Mouse (Mus musculus) small intestine, adult 2 months (tissue): ENCODE measurements around the gene Smndc1. TPM values are rescaled to one million over a fixed set of nuclear protein-coding genes. Genes with fewer than 3 reads are reported as not detected.

Experiments used
- H3K27ac ChIP-seq: fragments of 200-500 bp; 2 replicates; pipeline ENCODE4 v1.5.1; 2012; ENCODE audit warnings: low read depth, low read length, control low read depth, inconsistent platforms; ENCODE audit not compliant: insufficient read depth
- H3K27me3 ChIP-seq: fragments of 200-500 bp; 2 replicates; pipeline ENCODE4 v1.6.1; 2012; ENCODE audit warnings: mild to moderate bottlenecking, moderate library complexity, low read length, inconsistent platforms; ENCODE audit not compliant: control insufficient read depth, insufficient read depth
- H3K36me3 ChIP-seq: fragments of 200-500 bp; 2 replicates; pipeline ENCODE4 v1.6.1; 2012; ENCODE audit warnings: mild to moderate bottlenecking, low read length, control low read depth, inconsistent platforms; ENCODE audit not compliant: control insufficient read depth, insufficient read depth
- H3K4me1 ChIP-seq: fragments of 200-500 bp; 2 replicates; pipeline ENCODE4 v1.6.1; 2012; ENCODE audit warnings: low read length, inconsistent platforms, mixed read lengths; ENCODE audit not compliant: control insufficient read depth, insufficient read depth, insufficient read length
- H3K4me3 ChIP-seq: fragments of 200-500 bp; 2 replicates; pipeline ENCODE4 v1.5.1; 2012; ENCODE audit warnings: low read depth, mild to moderate bottlenecking, control low read depth, inconsistent platforms, low read length, moderate library complexity
- CTCF ChIP-seq: fragments of 200-500 bp; IDR thresholded peaks from 2 replicates; pipeline ENCODE4 v1.5.1; 2012; ENCODE audit warnings: low read depth, mild to moderate bottlenecking, control low read depth, inconsistent platforms, low read length, moderate library complexity, mixed read lengths; ENCODE audit not compliant: insufficient replicate concordance, insufficient read length; ENCODE audit errors: extremely low read depth
- POLR2A ChIP-seq: fragments of 200-500 bp; IDR thresholded peaks from 2 replicates; pipeline ENCODE4 v1.6.1; 2012; ENCODE audit warnings: low read depth, mild to moderate bottlenecking, control low read depth, inconsistent platforms, low read length, moderate library complexity
- WGBS: fragments of 180-500 bp; shearing (Covaris S2); methylation state at CpG from one replicate; pipeline ENCODE4 v1.1.7; 2018; 5-methylcytosine and 5-hydroxymethylcytosine counted together
- polyA plus RNA-seq: library from polyadenylated mRNA; depleted of rRNA; stranded (reverse); fragments of >200 nt; gene quantifications from 2 replicates; pipeline ENCODE4 v1.2.3, GENCODE M21; 2012; rRNA removed

Smndc1 gene
- 0.39 and 1.6 TPM in 2 replicates for polyA plus RNA-seq

DNA sequence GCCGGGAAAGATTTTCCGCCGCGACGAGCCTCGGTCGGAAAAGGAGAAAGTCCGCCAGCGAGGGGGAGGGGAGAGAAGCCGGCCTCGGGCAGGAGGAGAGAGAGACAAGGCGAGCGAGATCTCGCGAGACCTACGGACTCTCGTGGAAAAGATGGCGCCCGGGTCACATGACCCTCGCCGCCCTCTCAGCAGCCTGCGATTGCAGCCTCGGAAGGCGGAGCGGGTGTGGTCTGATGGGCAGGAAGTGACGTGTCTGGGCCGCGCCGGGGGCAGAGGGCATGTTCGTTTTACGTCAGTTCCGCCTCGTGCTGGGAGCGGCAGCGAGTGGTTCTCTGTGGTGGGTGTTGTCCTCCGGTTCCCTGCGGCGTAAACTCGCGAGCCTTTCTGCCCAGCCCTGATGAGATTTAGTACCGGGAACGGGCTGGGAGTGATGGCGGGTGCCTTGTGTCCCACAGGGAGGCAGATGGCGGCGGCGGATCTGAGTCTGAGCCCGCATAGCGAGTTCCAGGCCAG is at the start of gene Smndc1:
Gene Smndc1, minus strand, starts transcription at position 84 of the 513 bp plus-strand sequence.
- H3K4me3 ChIP-seq: peak within 1 kb of the TSS; percentile 98
- under 1% methylated on average over 48 of the region's 48 CpGs for WGBS
- H3K27me3 ChIP-seq: no peaks in the 10 kb centered on the region
- peaks cover 23% of the 10 kb centered on the region for H3K36me3 ChIP-seq
- H3K27ac ChIP-seq: peak within 1 kb of the TSS; percentile 88
- H3K4me1 ChIP-seq: peaks cover 7% of the 10 kb centered on the region; the same call in 1 of the 2 replicates
- peak; percentile 67 for TF ChIP-seq POLR2A
- no peak for TF ChIP-seq CTCF

DNA sequence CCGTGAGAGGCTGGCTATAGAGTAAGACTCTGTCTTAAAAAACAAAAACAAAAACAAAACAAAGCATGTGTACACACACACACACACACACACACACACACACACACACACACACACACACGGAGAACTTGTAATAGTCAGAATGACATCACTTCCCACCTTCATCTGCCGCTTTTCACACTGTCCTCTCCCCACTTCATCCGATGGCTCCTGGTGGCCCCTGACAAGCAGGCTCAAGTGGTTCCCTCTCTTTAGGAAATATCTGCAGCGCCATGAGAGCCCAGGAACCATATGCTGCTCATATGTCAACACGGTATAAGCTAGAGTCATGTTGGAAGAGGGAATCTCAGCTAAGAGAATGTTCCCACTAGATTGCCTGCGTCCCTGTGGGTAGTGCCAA is 49.0 kb upstream of the Smndc1 start:
- WGBS: 78% methylated on average over 7 of the region's 7 CpGs
- H3K4me1 ChIP-seq: peaks cover 6% of the 10 kb centered on the region
- no peaks in the 10 kb centered on the region for H3K36me3 ChIP-seq
- H3K27ac ChIP-seq: no peak overlapping the region
- H3K27me3 ChIP-seq: no peaks in the 10 kb centered on the region
- TF ChIP-seq CTCF (no peak), POLR2A (no peak)
- no peak overlapping the region for H3K4me3 ChIP-seq

DNA sequence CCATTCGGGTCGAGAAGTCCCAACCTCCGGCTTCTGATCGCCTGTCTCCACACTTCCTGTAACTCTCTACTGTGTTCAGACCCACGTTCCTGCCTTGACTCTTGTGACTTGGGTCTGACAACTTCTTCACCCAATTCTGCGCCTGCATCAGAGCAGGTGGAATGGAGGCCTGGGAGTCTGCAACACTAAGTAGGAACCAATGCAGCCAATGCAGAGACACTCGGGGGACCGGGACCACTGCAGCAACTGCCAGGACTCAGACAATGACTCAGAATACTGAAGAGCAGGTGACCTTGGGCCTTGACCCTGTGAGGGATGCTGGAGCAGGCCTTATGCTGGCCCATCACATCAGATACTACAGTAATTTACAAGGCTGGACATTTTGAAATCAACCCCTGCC is 47.6 kb upstream of the Smndc1 start:
- 77% methylated on average over 8 of the region's 8 CpGs for WGBS
- Histone ChIP-seq H3K27me3 (no peaks in the 10 kb centered on the region), H3K4me1 (peaks cover 6% of the 10 kb centered on the region), H3K36me3 (no peaks in the 10 kb centered on the region), H3K27ac (no peak overlapping the region), H3K4me3 (no peak overlapping the region)
- TF ChIP-seq CTCF (no peak), POLR2A (no peak)

GRCm38 (mm10) chr19:53437311-53437958 is 47.1 kb upstream of the Smndc1 start:
- TF ChIP-seq CTCF (no peak), POLR2A (no peak)
- H3K36me3 ChIP-seq: no peaks in the 10 kb centered on the region
- 18% methylated on average over 8 of the region's 8 CpGs for WGBS
- no peaks in the 10 kb centered on the region for H3K27me3 ChIP-seq
- no peak overlapping the region for H3K4me3 ChIP-seq
- peaks cover 6% of the 10 kb centered on the region for H3K4me1 ChIP-seq
- no peak overlapping the region for H3K27ac ChIP-seq

DNA sequence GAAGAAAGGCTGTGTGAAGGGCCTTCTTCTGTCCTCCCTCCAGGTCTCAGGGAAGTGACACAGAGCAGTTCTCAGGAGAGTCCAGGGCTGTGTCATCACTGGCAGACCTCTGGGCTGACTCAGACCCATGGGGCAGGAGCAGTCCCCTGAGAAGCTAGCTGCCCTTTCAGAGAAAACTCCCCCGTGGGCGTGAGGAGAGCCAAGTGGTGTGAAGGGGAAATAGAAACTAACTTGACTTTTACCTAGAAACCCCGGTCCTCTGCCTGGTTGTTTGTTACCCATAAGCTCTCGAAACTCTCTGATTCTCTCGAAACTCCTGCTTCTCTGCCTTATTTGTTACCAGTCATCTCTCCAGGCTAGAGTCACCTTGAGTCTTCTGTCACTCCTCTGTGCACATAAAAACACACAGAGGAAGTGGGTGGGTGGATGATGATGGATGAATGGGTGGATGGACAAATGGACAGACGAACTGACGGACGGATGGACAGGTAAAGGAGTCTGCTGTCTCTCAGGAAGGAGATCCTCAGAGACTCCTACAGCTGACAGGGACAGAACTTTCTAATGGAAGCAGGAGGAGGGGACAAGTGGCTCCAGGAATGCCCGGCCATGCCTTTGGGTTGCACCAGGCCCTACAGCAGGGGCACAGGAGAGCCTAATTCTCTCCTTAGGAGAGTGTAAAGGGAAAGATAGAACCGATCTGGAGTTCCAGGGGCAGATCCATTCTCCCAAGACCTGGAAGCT is 43.7 kb upstream of the Smndc1 start:
- H3K36me3 ChIP-seq: no peaks in the 10 kb centered on the region
- peak overlapping the region; percentile 8; the same call in 1 of the 2 replicates for H3K27ac ChIP-seq
- 71% methylated on average over 10 of the region's 10 CpGs for WGBS
- H3K4me1 ChIP-seq: peaks cover 2% of the 10 kb centered on the region; the same call in 1 of the 2 replicates
- TF ChIP-seq CTCF (no peak), POLR2A (no peak)
- no peaks in the 10 kb centered on the region; the same call in 1 of the 2 replicates for H3K27me3 ChIP-seq
- H3K4me3 ChIP-seq: no peak overlapping the region

GRCm38 (mm10) chr19:53431003-53431402 is 40.6 kb upstream of the Smndc1 start:
- H3K36me3 ChIP-seq: no peaks in the 10 kb centered on the region
- no peak overlapping the region for H3K27ac ChIP-seq
- no peaks in the 10 kb centered on the region; the same call in 1 of the 2 replicates for H3K27me3 ChIP-seq
- no peak overlapping the region for H3K4me3 ChIP-seq
- peaks cover 10% of the 10 kb centered on the region; the same call in 1 of the 2 replicates for H3K4me1 ChIP-seq
- 93% methylated on average over 11 of the region's 11 CpGs for WGBS
- TF ChIP-seq POLR2A (no peak), CTCF (no peak)

GRCm38 (mm10) chr19:53430356-53430755 is 40.0 kb upstream of the Smndc1 start:
- Histone ChIP-seq H3K36me3 (no peaks in the 10 kb centered on the region), H3K4me3 (no peak overlapping the region), H3K27me3 (no peaks in the 10 kb centered on the region; the same call in 1 of the 2 replicates), H3K27ac (no peak overlapping the region), H3K4me1 (peaks cover 10% of the 10 kb centered on the region; the same call in 1 of the 2 replicates)
- WGBS: 74% methylated on average over 9 of the region's 9 CpGs
- no peak for TF ChIP-seq CTCF
- no peak for TF ChIP-seq POLR2A
